Mouse (Mus musculus) central nervous system, embryonic 18 days (tissue): ENCODE results near the gene Casc4. TPM values are rescaled to one million over a fixed set of nuclear protein-coding genes. Genes with fewer than 3 reads are reported as not detected.

Source experiments
- polyA plus RNA-seq: library from polyadenylated mRNA; depleted of rRNA; stranded (reverse); fragments of >200 nt; gene quantifications from 2 replicates; pipeline ENCODE4 v1.2.3, GENCODE M21; 2012; rRNA removed

Casc4 gene
- 38.3 and 40.4 TPM in 2 replicates for polyA plus RNA-seq

GRCm38 (mm10) chr2:121866632-121867050 is at the start of gene Casc4:
Casc4 (plus strand) TSS chr2:121866970.

GRCm38 (mm10) chr2:121955765-121956223 is 89.0 kb downstream of the Casc4 start, which contains the start of the genes Ctdspl2 and Mageb3:
Ctdspl2 (plus strand) TSS chr2:121956001.
Mageb3 (minus strand) TSS chr2:121956092.

Other genes starting within 250 kb of the Casc4 start
- 52.7 and 60.4 TPM in 2 replicates for gene Frmd5, start 59.9 kb upstream of the Casc4 start, polyA plus RNA-seq
- 20.9 and 21.5 TPM in 2 replicates for gene Ctdspl2, start 89.0 kb downstream of the Casc4 start, polyA plus RNA-seq
- gene Mageb3, start 89.1 kb downstream of the Casc4 start, polyA plus RNA-seq = 0.66 and 0.69 TPM in 2 replicates
- 18.5 and 19.8 TPM in 2 replicates for gene Eif3j1, start 161.6 kb downstream of the Casc4 start, polyA plus RNA-seq